Mouse (Mus musculus) CH12.LX (cell line): Measurements from ENCODE around the gene Prkar1b.

Experiments
- CHD1 ChIP-seq: IDR thresholded peaks from 2 replicates; pipeline ENCODE4 v1.6.1; 2012; ENCODE audit warnings: low read depth, low read length, improper control_type of control experiment, inconsistent platforms
- CTCF ChIP-seq, 2 experiments: IDR thresholded peaks in 1 of 2; conservative IDR thresholded peaks in 1 of 2; 2 replicates each; pipeline ENCODE4 v1.5.1; 2011 to 2012; ENCODE audit warnings: low read depth in 2 of 2, low read length in 2 of 2, improper control_type of control experiment in 1 of 2, inconsistent platforms in 1 of 2, mild to moderate bottlenecking in 1 of 2, moderate library complexity in 1 of 2
- E2F4 ChIP-seq: IDR thresholded peaks from 2 replicates; pipeline ENCODE4 v1.6.1; 2011; ENCODE audit warnings: low read depth, low read length, improper control_type of control experiment; ENCODE audit not compliant: insufficient replicate concordance
- EP300 ChIP-seq: IDR thresholded peaks from 2 replicates; pipeline ENCODE4 v1.6.1; 2011; ENCODE audit warnings: low read length, improper control_type of control experiment
- ETS1 ChIP-seq: conservative IDR thresholded peaks from 2 replicates; pipeline ENCODE4 v1.6.1; 2012; ENCODE audit warnings: low read depth, mild to moderate bottlenecking, inconsistent platforms, low read length, improper control_type of control experiment, moderate library complexity
- POLR2A ChIP-seq: IDR thresholded peaks from 2 replicates; pipeline ENCODE4 v1.6.1; 2011; ENCODE audit warnings: low read depth, mild to moderate bottlenecking, improper control_type of control experiment, low read length
- RCOR1 ChIP-seq: conservative IDR thresholded peaks from 2 replicates; pipeline ENCODE4 v1.6.1; 2012; ENCODE audit warnings: low read depth, mild to moderate bottlenecking, inconsistent platforms, low read length, improper control_type of control experiment
- SIN3A ChIP-seq: IDR thresholded peaks from 2 replicates; pipeline ENCODE4 v1.6.1; 2012; ENCODE audit warnings: low read length, improper control_type of control experiment, inconsistent platforms
- USF2 ChIP-seq: conservative IDR thresholded peaks from 2 replicates; pipeline ENCODE4 v1.6.1; 2011; ENCODE audit warnings: low read depth, low read length, improper control_type of control experiment
- ZNF384 ChIP-seq: IDR thresholded peaks from 2 replicates; pipeline ENCODE4 v1.6.1; 2012; ENCODE audit warnings: low read depth, low read length, improper control_type of control experiment, inconsistent platforms

DNA sequence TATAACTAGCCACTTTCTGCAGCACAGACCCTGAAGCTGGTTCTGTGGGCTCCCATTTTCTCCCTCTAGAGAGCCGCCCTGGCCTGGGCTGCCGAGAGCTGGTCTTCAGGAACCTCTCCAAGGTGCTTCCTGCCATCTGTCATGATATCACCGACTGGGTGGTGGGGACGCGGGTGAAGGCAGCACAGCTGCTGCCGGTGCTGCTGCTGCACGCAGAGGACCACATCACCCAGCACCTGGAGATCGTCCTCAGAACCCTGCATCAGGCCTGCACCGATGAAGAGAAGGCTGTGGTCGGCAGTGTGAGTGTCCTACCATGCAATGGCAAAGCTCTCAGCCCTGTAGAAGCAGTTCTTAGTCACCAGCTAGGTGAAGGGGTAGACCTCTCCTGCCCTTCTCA lies 11.8 kb upstream of the Prkar1b start:
- peak; percentile 61; the same call in 1 of the 2 replicates for TF ChIP-seq EP300
- TF ChIP-seq RCOR1: no peak
- no peak for TF ChIP-seq E2F4
- no peak for TF ChIP-seq POLR2A
- TF ChIP-seq SIN3A: no peak
- TF ChIP-seq CTCF (conservative IDR thresholded peaks at IDR 0.05 in 1 of 2, IDR thresholded peaks at IDR 0.05 in 1 of 2; ENCODE audit: low read depth in 2 of 2, low read length in 2 of 2): no peak
- no peak for TF ChIP-seq USF2
- peak; percentile 84 for TF ChIP-seq ETS1
- no peak for TF ChIP-seq CHD1
- TF ChIP-seq ZNF384: no peak
